Mouse (Mus musculus): ENCODE measurements around the gene Stx16. TPM values are rescaled to one million over a fixed set of nuclear protein-coding genes. Genes with fewer than 3 reads are reported as not detected.

Stx16 gene
- total and polyA plus RNA-seq, 3 experiments = 32.2 to 49.4 (median 44.1) TPM

- TF ChIP-seq CTCF (IDR thresholded peaks at IDR 0.05; ENCODE audit: low read depth, low read length) (no peak), GATA2 (IDR thresholded peaks at IDR 0.05; ENCODE audit: borderline replicate concordance, low read depth, low read length) (no peak), TAL1 (conservative IDR thresholded peaks at IDR 0.05; ENCODE audit: low read depth, low read length) (no peak), GATA1 (IDR thresholded peaks at IDR 0.05; ENCODE audit: borderline replicate concordance, low read length) (no peak), POLR2AphosphoS5 (IDR thresholded peaks at IDR 0.05; ENCODE audit: insufficient replicate concordance, low read depth, low read length) (no peak)
- Histone ChIP-seq H3K9me3 (replicated peaks) (no peaks in the 10 kb centered on the region), H3K4me3 (ENCODE audit: low read depth, low read length) (no peak overlapping the region), H3K36me3 (replicated peaks) (no peaks in the 10 kb centered on the region), H3K4me1 (ENCODE audit: insufficient read depth, low read depth, low read length) (peaks cover 16% of the 10 kb centered on the region), H3K27me3 (ENCODE audit: insufficient read depth, low read length) (peaks cover 5% of the 10 kb centered on the region; the same call in 1 of the 2 replicates)
- ATAC-seq (ENCODE audit: extremely low read depth, insufficient number of reproducible peaks, low FRiP score, poor library complexity, severe bottlenecking) = no peak
- DNase-seq (ENCODE audit: low spot score) = no peak
Observed at GRCm38 (mm10) chr2:174073156-174073790, 2.8 kb upstream of the Stx16 start.

- no peak overlapping the region for H3K4me3 ChIP-seq (ENCODE audit: low read depth, low read length)
- no peak for DNase-seq (ENCODE audit: low spot score)
- H3K27me3 ChIP-seq (ENCODE audit: insufficient read depth, low read length) = peaks cover 3% of the 10 kb centered on the region; the same call in 1 of the 2 replicates
- H3K36me3 ChIP-seq (replicated peaks) = no peaks in the 10 kb centered on the region
- ATAC-seq (ENCODE audit: extremely low read depth, insufficient number of reproducible peaks, low FRiP score, poor library complexity, severe bottlenecking) = no peak
- H3K9me3 ChIP-seq (replicated peaks) = no peaks in the 10 kb centered on the region
- no peak for TF ChIP-seq CTCF (IDR thresholded peaks at IDR 0.05; ENCODE audit: low read depth, low read length)
- no peak for TF ChIP-seq GATA1 (IDR thresholded peaks at IDR 0.05; ENCODE audit: borderline replicate concordance, low read length)
- TF ChIP-seq POLR2AphosphoS5 (IDR thresholded peaks at IDR 0.05; ENCODE audit: insufficient replicate concordance, low read depth, low read length) = no peak
- TF ChIP-seq TAL1 (conservative IDR thresholded peaks at IDR 0.05; ENCODE audit: low read depth, low read length) = no peak
- no peak for TF ChIP-seq GATA2 (IDR thresholded peaks at IDR 0.05; ENCODE audit: borderline replicate concordance, low read depth, low read length)
- H3K4me1 ChIP-seq (ENCODE audit: insufficient read depth, low read depth, low read length) = peaks cover 17% of the 10 kb centered on the region
Observed at GRCm38 (mm10) chr2:174074621-174075020, 1.5 kb upstream of the Stx16 start.

GRCm38 (mm10) chr2:174075072-174075570 lies 987 bp upstream of the Stx16 start:
- no peak overlapping the region; the same call in 1 of the 2 replicates for H3K4me3 ChIP-seq (ENCODE audit: low read depth, low read length)
- no peaks in the 10 kb centered on the region for H3K9me3 ChIP-seq (replicated peaks)
- DNase-seq (ENCODE audit: low spot score) (no peak), ATAC-seq (ENCODE audit: extremely low read depth, insufficient number of reproducible peaks, low FRiP score, poor library complexity, severe bottlenecking) (no peak)
- H3K36me3 ChIP-seq (replicated peaks) = no peaks in the 10 kb centered on the region
- H3K27me3 ChIP-seq (ENCODE audit: insufficient read depth, low read length) = peaks cover 2% of the 10 kb centered on the region; the same call in 1 of the 2 replicates
- TF ChIP-seq GATA1 (IDR thresholded peaks at IDR 0.05; ENCODE audit: borderline replicate concordance, low read length) (no peak), CTCF (IDR thresholded peaks at IDR 0.05; ENCODE audit: low read depth, low read length) (no peak), GATA2 (IDR thresholded peaks at IDR 0.05; ENCODE audit: borderline replicate concordance, low read depth, low read length) (no peak), POLR2AphosphoS5 (IDR thresholded peaks at IDR 0.05; ENCODE audit: insufficient replicate concordance, low read depth, low read length) (no peak), TAL1 (conservative IDR thresholded peaks at IDR 0.05; ENCODE audit: low read depth, low read length) (no peak)
- peaks cover 17% of the 10 kb centered on the region for H3K4me1 ChIP-seq (ENCODE audit: insufficient read depth, low read depth, low read length)

GRCm38 (mm10) chr2:174076433-174076824 lies 321 bp downstream of the Stx16 start:
- DNase-seq (ENCODE audit: low spot score) (no peak), ATAC-seq (ENCODE audit: extremely low read depth, insufficient number of reproducible peaks, low FRiP score, poor library complexity, severe bottlenecking) (0 out of 2 replicates have a peak, but pooled peaks have one; percentile 0)
- H3K4me3 ChIP-seq (ENCODE audit: low read depth, low read length) = peak overlapping the region; percentile 97
- H3K36me3 ChIP-seq (replicated peaks) = peaks cover 11% of the 10 kb centered on the region
- TF ChIP-seq CTCF (IDR thresholded peaks at IDR 0.05; ENCODE audit: low read depth, low read length) = no peak
- no peak for TF ChIP-seq POLR2AphosphoS5 (IDR thresholded peaks at IDR 0.05; ENCODE audit: insufficient replicate concordance, low read depth, low read length)
- TF ChIP-seq GATA1 (IDR thresholded peaks at IDR 0.05; ENCODE audit: borderline replicate concordance, low read length) = no peak
- no peak for TF ChIP-seq GATA2 (IDR thresholded peaks at IDR 0.05; ENCODE audit: borderline replicate concordance, low read depth, low read length)
- no peak for TF ChIP-seq TAL1 (conservative IDR thresholded peaks at IDR 0.05; ENCODE audit: low read depth, low read length)
- H3K4me1 ChIP-seq (ENCODE audit: insufficient read depth, low read depth, low read length) = peaks cover 28% of the 10 kb centered on the region
- H3K9me3 ChIP-seq (replicated peaks) = no peaks in the 10 kb centered on the region
- H3K27me3 ChIP-seq (ENCODE audit: insufficient read depth, low read length) = peaks cover 2% of the 10 kb centered on the region; the same call in 1 of the 2 replicates

- DNase-seq (ENCODE audit: low spot score) = peak; percentile 79
- H3K36me3 ChIP-seq (replicated peaks) = peaks cover 15% of the 10 kb centered on the region
- peaks cover 31% of the 10 kb centered on the region for H3K4me1 ChIP-seq (ENCODE audit: insufficient read depth, low read depth, low read length)
- H3K27me3 ChIP-seq (ENCODE audit: insufficient read depth, low read length) = peaks cover 2% of the 10 kb centered on the region; the same call in 1 of the 2 replicates
- no peaks in the 10 kb centered on the region for H3K9me3 ChIP-seq (replicated peaks)
- ATAC-seq (ENCODE audit: extremely low read depth, insufficient number of reproducible peaks, low FRiP score, poor library complexity, severe bottlenecking) = peak; percentile 65
- TF ChIP-seq CTCF (IDR thresholded peaks at IDR 0.05; ENCODE audit: low read depth, low read length) (no peak), TAL1 (conservative IDR thresholded peaks at IDR 0.05; ENCODE audit: low read depth, low read length) (no peak), GATA2 (IDR thresholded peaks at IDR 0.05; ENCODE audit: borderline replicate concordance, low read depth, low read length) (no peak), GATA1 (IDR thresholded peaks at IDR 0.05; ENCODE audit: borderline replicate concordance, low read length) (no peak), POLR2AphosphoS5 (IDR thresholded peaks at IDR 0.05; ENCODE audit: insufficient replicate concordance, low read depth, low read length) (no peak)
- peak overlapping the region; percentile 97 for H3K4me3 ChIP-seq (ENCODE audit: low read depth, low read length)
Observed at GRCm38 (mm10) chr2:174077004-174077695, 1.0 kb downstream of the Stx16 start.

Data from G1E (cell line).